Mouse (Mus musculus) lung, embryonic 16.5 days (tissue): ENCODE measurements at regions not wholly inside any gene's neighbourhood (a gene's known extent, or its start where the extent isn't known, plus 50 kb on each side); places are given as distances from the start of the nearest gene placed in this dataset.
"Not testable (repeated sequence)": the region's sequence is repeated elsewhere in the genome, so short reads cannot be mapped to it uniquely, and the experiment has no call there.

ENCODE experiments used
- ATAC-seq: fragments of 200-750 bp; cut with Nextera tagmentation; 2 replicates; pipeline ENCODE4 v1.8.0; 2017; ENCODE audit warnings: low read depth, mild to moderate bottlenecking, moderate library complexity
- H3K27ac ChIP-seq: fragments of 300-500 bp; sonication (generic); 2 replicates; pipeline ENCODE4 v1.5.1; 2014; ENCODE audit warnings: mild to moderate bottlenecking, control low read depth, low read length
- H3K27me3 ChIP-seq: fragments of 300-500 bp; sonication (generic); 2 replicates; pipeline ENCODE4 v1.6.1; 2014; ENCODE audit warnings: low read depth, low read length, mixed read lengths; ENCODE audit not compliant: control insufficient read depth, insufficient read depth
- H3K36me3 ChIP-seq: fragments of 300-500 bp; sonication (generic); 2 replicates; pipeline ENCODE4 v1.6.1; 2014; ENCODE audit warnings: low read length; ENCODE audit not compliant: control insufficient read depth, insufficient read depth
- H3K4me1 ChIP-seq: fragments of 300-500 bp; sonication (generic); replicated peaks from 2 replicates; pipeline ENCODE4 v1.6.1; 2014; ENCODE audit warnings: low read length, mixed read lengths; ENCODE audit not compliant: control insufficient read depth, insufficient read depth
- H3K4me2 ChIP-seq: fragments of 300-500 bp; sonication (generic); 2 replicates; pipeline ENCODE4 v1.6.1; 2014; ENCODE audit warnings: low read depth, low read length, control low read depth
- H3K4me3 ChIP-seq: fragments of 300-500 bp; sonication (generic); 2 replicates; pipeline ENCODE4 v1.5.1; 2014; ENCODE audit warnings: mild to moderate bottlenecking, low read length, control low read depth
- H3K9ac ChIP-seq: fragments of 300-500 bp; sonication (generic); 2 replicates; pipeline ENCODE4 v1.6.1; 2014; ENCODE audit warnings: low read length, control low read depth
- H3K9me3 ChIP-seq: fragments of 300-500 bp; sonication (generic); 2 replicates; pipeline ENCODE4 v1.6.1; 2016; ENCODE audit warnings: low read length; ENCODE audit not compliant: control insufficient read depth
- WGBS: fragments of 180-500 bp; shearing (Covaris S2); extraction: QIAGEN DNeasy Blood & Tissue Kit; methylation state at CpG from one replicate; pipeline ENCODE4 v1.1.7; 2014; 5-methylcytosine and 5-hydroxymethylcytosine counted together

GRCm38 (mm10) chr9:32958716-32959115 is 322.7 kb downstream of the Ets1 start:
- WGBS: 61% methylated on average over 3 of the region's 3 CpGs
- H3K4me2 ChIP-seq: no peak overlapping the region
- no peaks in the 10 kb centered on the region for H3K4me1 ChIP-seq
- no peak overlapping the region for H3K4me3 ChIP-seq
- ATAC-seq: no peak
- no peak overlapping the region for H3K9ac ChIP-seq
- H3K9me3 ChIP-seq: no peaks in the 10 kb centered on the region
- no peaks in the 10 kb centered on the region for H3K27me3 ChIP-seq
- H3K27ac ChIP-seq: no peak overlapping the region
- no peaks in the 10 kb centered on the region for H3K36me3 ChIP-seq

GRCm38 (mm10) chr9:32959468-32959867 is 323.4 kb downstream of the Ets1 start:
- not testable (repeated sequence) for H3K4me1 ChIP-seq, H3K9me3 ChIP-seq

GRCm38 (mm10) chr9:32962679-32963205 is 326.7 kb downstream of the Ets1 start:
- WGBS: 77% methylated on average over 5 of the region's 5 CpGs
- Histone ChIP-seq H3K27me3 (no peaks in the 10 kb centered on the region), H3K27ac (no peak overlapping the region), H3K36me3 (no peaks in the 10 kb centered on the region), H3K9me3 (no peaks in the 10 kb centered on the region), H3K4me3 (no peak overlapping the region), H3K4me1 (no peaks in the 10 kb centered on the region), H3K4me2 (no peak overlapping the region), H3K9ac (no peak overlapping the region)
- ATAC-seq: no peak

More at GRCm38 (mm10) chr9:32959468-32959867, 323.4 kb downstream of the Ets1 start:
- not testable (repeated sequence) for H3K4me2 ChIP-seq, H3K27ac ChIP-seq, H3K4me3 ChIP-seq, H3K36me3 ChIP-seq, ATAC-seq, H3K9ac ChIP-seq, H3K27me3 ChIP-seq

- 0 out of 2 replicates have a peak, but pooled peaks cover 3% of the 10 kb centered on the region for H3K4me1 ChIP-seq
- ATAC-seq: no peak
- H3K27ac ChIP-seq: no peak overlapping the region
- H3K36me3 ChIP-seq: no peaks in the 10 kb centered on the region
- H3K9ac ChIP-seq: no peak overlapping the region
- no peaks in the 10 kb centered on the region for H3K9me3 ChIP-seq
- H3K27me3 ChIP-seq: no peaks in the 10 kb centered on the region
- H3K4me3 ChIP-seq: no peak overlapping the region
- WGBS: 7% methylated on average over 2 of the region's 2 CpGs
- H3K4me2 ChIP-seq: no peak overlapping the region
Observed at GRCm38 (mm10) chr9:32968446-32968845, 332.4 kb downstream of the Ets1 start.

- Histone ChIP-seq H3K27ac (0 out of 2 replicates have a peak overlapping the region, but pooled peaks have one; percentile 12), H3K4me3 (no peak overlapping the region), H3K27me3 (no peaks in the 10 kb centered on the region), H3K36me3 (no peaks in the 10 kb centered on the region), H3K9me3 (no peaks in the 10 kb centered on the region), H3K4me1 (0 out of 2 replicates have a peak, but pooled peaks cover 3% of the 10 kb centered on the region), H3K4me2 (no peak overlapping the region), H3K9ac (no peak overlapping the region)
- ATAC-seq: no peak
- WGBS: 73% methylated on average over 5 of the region's 5 CpGs
Observed at GRCm38 (mm10) chr9:32971421-32971820, 335.4 kb downstream of the Ets1 start.

- Histone ChIP-seq H3K27ac (0 out of 2 replicates have a peak overlapping the region, but pooled peaks have one; percentile 12), H3K36me3 (no peaks in the 10 kb centered on the region), H3K9ac (no peak overlapping the region), H3K9me3 (no peaks in the 10 kb centered on the region), H3K4me2 (no peak overlapping the region), H3K27me3 (no peaks in the 10 kb centered on the region), H3K4me3 (no peak overlapping the region), H3K4me1 (0 out of 2 replicates have a peak, but pooled peaks cover 3% of the 10 kb centered on the region)
- WGBS: 80% methylated on average over 7 of the region's 7 CpGs
- no peak for ATAC-seq
Observed at GRCm38 (mm10) chr9:32971926-32972325, 335.9 kb downstream of the Ets1 start.

- H3K4me1 ChIP-seq: 0 out of 2 replicates have a peak, but pooled peaks cover 3% of the 10 kb centered on the region
- 80% methylated on average over 7 of the region's 7 CpGs for WGBS
- no peak overlapping the region for H3K27ac ChIP-seq
- no peaks in the 10 kb centered on the region for H3K36me3 ChIP-seq
- H3K9me3 ChIP-seq: no peaks in the 10 kb centered on the region
- H3K27me3 ChIP-seq: no peaks in the 10 kb centered on the region
- ATAC-seq: no peak
- H3K4me2 ChIP-seq: no peak overlapping the region
- H3K9ac ChIP-seq: no peak overlapping the region
- no peak overlapping the region for H3K4me3 ChIP-seq
Observed at GRCm38 (mm10) chr9:32972431-32973052, 336.5 kb downstream of the Ets1 start.

- Histone ChIP-seq H3K9ac (no peak overlapping the region), H3K9me3 (no peaks in the 10 kb centered on the region), H3K27me3 (no peaks in the 10 kb centered on the region), H3K4me1 (no peaks in the 10 kb centered on the region), H3K36me3 (no peaks in the 10 kb centered on the region), H3K27ac (no peak overlapping the region), H3K4me3 (no peak overlapping the region), H3K4me2 (no peak overlapping the region)
- WGBS: 50% methylated on average over 7 of the region's 7 CpGs
- no peak for ATAC-seq
Observed at GRCm38 (mm10) chr9:32977732-32978131, 341.7 kb downstream of the Ets1 start.

GRCm38 (mm10) chr9:32980846-32981245 is 344.8 kb downstream of the Ets1 start:
- ATAC-seq: no peak
- H3K27me3 ChIP-seq: no peaks in the 10 kb centered on the region
- H3K4me1 ChIP-seq: 0 out of 2 replicates have a peak, but pooled peaks cover 2% of the 10 kb centered on the region
- H3K4me3 ChIP-seq: no peak overlapping the region
- H3K9ac ChIP-seq: no peak overlapping the region
- no peaks in the 10 kb centered on the region for H3K9me3 ChIP-seq
- no peak overlapping the region for H3K4me2 ChIP-seq
- H3K36me3 ChIP-seq: no peaks in the 10 kb centered on the region
- H3K27ac ChIP-seq: no peak overlapping the region
